Mouse (Mus musculus): Measurements from ENCODE around the gene Prpf6. TPM values are rescaled to one million over a fixed set of nuclear protein-coding genes. Genes with fewer than 3 reads are reported as not detected.

The Prpf6 gene
- polyA plus RNA-seq, 1 experiment from 2014 or later = 79.3 TPM

- WGBS = under 1% methylated on average over 11 of the region's 11 CpGs
- H3K27ac ChIP-seq = peak overlapping the region; percentile 91
- no peaks in the 10 kb centered on the region for H3K27me3 ChIP-seq
These were observed 10.7 kb upstream of the Prpf6 start for GRCm38 (mm10) chr2:181581016-181581401.

GRCm38 (mm10) chr2:181581402-181582120, 10.1 kb upstream of the Prpf6 start:
- ATAC-seq (ENCODE audit: insufficient number of reproducible peaks, insufficient read depth, low FRiP score, low TSS enrichment, low read depth) = peak; percentile 67
- peak overlapping the region; percentile 91 for H3K27ac ChIP-seq
- peak overlapping the region; percentile 77 for H3K4me3 ChIP-seq (replicated peaks)
- peaks cover 37% of the 10 kb centered on the region for H3K36me3 ChIP-seq
- WGBS = under 1% methylated on average over 49 of the region's 49 CpGs
- H3K4me2 ChIP-seq = peak overlapping the region; percentile 90
- H3K9me3 ChIP-seq = no peaks in the 10 kb centered on the region
- H3K9ac ChIP-seq (replicated peaks) = peak overlapping the region; percentile 83
- H3K4me1 ChIP-seq (replicated peaks) = peaks cover 8% of the 10 kb centered on the region
- no peaks in the 10 kb centered on the region for H3K27me3 ChIP-seq

More at GRCm38 (mm10) chr2:181581016-181581401, 10.7 kb upstream of the Prpf6 start:
- H3K36me3 ChIP-seq = peaks cover 31% of the 10 kb centered on the region
- peaks cover 8% of the 10 kb centered on the region for H3K4me1 ChIP-seq (replicated peaks)
- H3K9ac ChIP-seq (replicated peaks) = peak overlapping the region; percentile 83
- H3K4me2 ChIP-seq = peak overlapping the region; percentile 90
- peak; percentile 56 for ATAC-seq (ENCODE audit: insufficient number of reproducible peaks, insufficient read depth, low FRiP score, low TSS enrichment, low read depth)
- peak overlapping the region; percentile 77 for H3K4me3 ChIP-seq (replicated peaks)
- no peaks in the 10 kb centered on the region for H3K9me3 ChIP-seq

DNA sequence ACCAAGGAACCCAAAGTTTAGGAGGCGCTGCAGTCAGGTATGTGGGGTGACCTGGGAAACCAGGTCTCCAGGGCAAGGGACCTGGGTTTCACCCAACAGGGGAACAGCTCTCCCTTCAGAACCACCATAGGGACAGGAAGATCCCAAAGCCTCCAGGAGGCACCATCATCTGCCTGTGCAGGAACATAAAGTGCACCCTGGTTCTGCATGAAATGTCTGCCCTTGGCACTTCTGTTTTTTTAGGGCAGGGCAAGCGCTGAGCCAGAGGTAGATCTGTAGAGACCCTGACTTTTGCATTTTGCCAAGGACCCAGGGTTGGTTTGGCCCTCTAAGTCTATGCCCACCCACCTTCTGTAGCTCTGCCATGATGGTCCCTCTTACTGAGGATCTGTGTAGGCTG, 9.3 kb upstream of the Prpf6 start:
- Histone ChIP-seq H3K4me3 (replicated peaks) (peak overlapping the region; percentile 77), H3K27me3 (no peaks in the 10 kb centered on the region), H3K27ac (no peak overlapping the region; the same call in 1 of the 2 replicates), H3K4me1 (replicated peaks) (peaks cover 8% of the 10 kb centered on the region), H3K9me3 (no peaks in the 10 kb centered on the region), H3K4me2 (peak overlapping the region; percentile 90), H3K36me3 (peaks cover 44% of the 10 kb centered on the region), H3K9ac (replicated peaks) (no peak overlapping the region)
- no peak for ATAC-seq (ENCODE audit: insufficient number of reproducible peaks, insufficient read depth, low FRiP score, low TSS enrichment, low read depth)
- WGBS = 80% methylated on average over 2 of the region's 2 CpGs

- ATAC-seq (ENCODE audit: insufficient number of reproducible peaks, insufficient read depth, low FRiP score, low TSS enrichment, low read depth) = no peak
- Histone ChIP-seq H3K4me3 (replicated peaks) (no peak overlapping the region), H3K9me3 (no peaks in the 10 kb centered on the region), H3K36me3 (peaks cover 50% of the 10 kb centered on the region), H3K27ac (no peak overlapping the region), H3K9ac (replicated peaks) (no peak overlapping the region), H3K4me2 (no peak overlapping the region), H3K27me3 (no peaks in the 10 kb centered on the region), H3K4me1 (replicated peaks) (peaks cover 8% of the 10 kb centered on the region)
- 87% methylated on average over 1 of the region's 1 CpGs for WGBS
These were observed 8.7 kb upstream of the Prpf6 start for GRCm38 (mm10) chr2:181582939-181583338.

- Histone ChIP-seq H3K9ac (replicated peaks) (no peak overlapping the region), H3K4me2 (no peak overlapping the region), H3K36me3 (peaks cover 57% of the 10 kb centered on the region), H3K4me1 (replicated peaks) (peaks cover 8% of the 10 kb centered on the region), H3K27me3 (no peaks in the 10 kb centered on the region), H3K27ac (no peak overlapping the region), H3K9me3 (no peaks in the 10 kb centered on the region), H3K4me3 (replicated peaks) (no peak overlapping the region)
- 89% methylated on average over 3 of the region's 3 CpGs for WGBS
- no peak for ATAC-seq (ENCODE audit: insufficient number of reproducible peaks, insufficient read depth, low FRiP score, low TSS enrichment, low read depth)
These were observed 8.0 kb upstream of the Prpf6 start for GRCm38 (mm10) chr2:181583460-181584257.

- Histone ChIP-seq H3K27me3 (no peaks in the 10 kb centered on the region), H3K27ac (no peak within 1 kb of the TSS), H3K36me3 (peaks cover 66% of the 10 kb centered on the region), H3K4me1 (replicated peaks) (peaks cover 8% of the 10 kb centered on the region), H3K9ac (replicated peaks) (no peak within 1 kb of the TSS), H3K4me2 (no peak within 1 kb of the TSS), H3K4me3 (replicated peaks) (no peak within 1 kb of the TSS), H3K9me3 (no peaks in the 10 kb centered on the region)
- WGBS = 84% methylated on average over 4 of the region's 4 CpGs
- no peak for ATAC-seq (ENCODE audit: insufficient number of reproducible peaks, insufficient read depth, low FRiP score, low TSS enrichment, low read depth)
These were observed 7.2 kb upstream of the Prpf6 start, which contains the start of gene Uckl1 for GRCm38 (mm10) chr2:181584411-181584942. Uckl1 (minus strand) TSS chr2:181584892.

DNA sequence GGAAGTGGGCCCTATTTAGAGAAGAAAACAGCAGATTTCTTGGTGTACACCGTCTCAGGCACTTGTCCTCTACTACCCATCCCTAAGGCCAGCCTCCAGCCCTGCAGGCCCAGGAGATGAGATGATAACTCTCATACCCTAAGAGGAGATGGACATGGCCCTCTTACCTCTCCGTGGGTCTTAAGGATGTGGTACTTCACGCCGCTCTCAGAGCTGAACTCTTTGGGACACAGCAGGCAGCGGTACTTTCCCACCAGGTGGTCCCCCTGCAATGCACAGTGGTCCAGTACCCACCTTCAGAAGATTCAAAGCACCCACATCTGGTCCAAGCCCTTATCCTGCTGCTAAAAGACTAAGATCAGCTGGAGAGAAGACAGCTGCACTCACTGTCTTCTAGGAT, 6.2 kb upstream of the Prpf6 start:
- no peak overlapping the region for H3K27ac ChIP-seq
- no peak overlapping the region for H3K4me3 ChIP-seq (replicated peaks)
- H3K4me1 ChIP-seq (replicated peaks) = peaks cover 4% of the 10 kb centered on the region
- H3K9ac ChIP-seq (replicated peaks) = no peak overlapping the region
- WGBS = 86% methylated on average over 5 of the region's 5 CpGs
- no peak for ATAC-seq (ENCODE audit: insufficient number of reproducible peaks, insufficient read depth, low FRiP score, low TSS enrichment, low read depth)
- H3K9me3 ChIP-seq = no peaks in the 10 kb centered on the region
- H3K27me3 ChIP-seq = no peaks in the 10 kb centered on the region
- no peak overlapping the region for H3K4me2 ChIP-seq
- H3K36me3 ChIP-seq = peaks cover 76% of the 10 kb centered on the region

- Histone ChIP-seq H3K9ac (replicated peaks) (no peak overlapping the region), H3K27ac (no peak overlapping the region), H3K4me2 (no peak overlapping the region), H3K9me3 (no peaks in the 10 kb centered on the region), H3K36me3 (peaks cover 80% of the 10 kb centered on the region), H3K4me1 (replicated peaks) (peaks cover 5% of the 10 kb centered on the region), H3K27me3 (no peaks in the 10 kb centered on the region), H3K4me3 (replicated peaks) (no peak overlapping the region)
- ATAC-seq (ENCODE audit: insufficient number of reproducible peaks, insufficient read depth, low FRiP score, low TSS enrichment, low read depth) = no peak
- 91% methylated on average over 3 of the region's 3 CpGs for WGBS
These were observed 5.5 kb upstream of the Prpf6 start for GRCm38 (mm10) chr2:181586124-181586523.

- Histone ChIP-seq H3K9ac (replicated peaks) (no peak overlapping the region), H3K27me3 (no peaks in the 10 kb centered on the region), H3K4me1 (replicated peaks) (peaks cover 13% of the 10 kb centered on the region), H3K36me3 (peaks cover 80% of the 10 kb centered on the region), H3K4me2 (no peak overlapping the region), H3K9me3 (no peaks in the 10 kb centered on the region), H3K27ac (no peak overlapping the region), H3K4me3 (replicated peaks) (no peak overlapping the region)
- 84% methylated on average over 6 of the region's 6 CpGs for WGBS
- no peak for ATAC-seq (ENCODE audit: insufficient number of reproducible peaks, insufficient read depth, low FRiP score, low TSS enrichment, low read depth)
These were observed 3.9 kb upstream of the Prpf6 start for GRCm38 (mm10) chr2:181587796-181588195.

GRCm38 (mm10) chr2:181588229-181588780, 3.4 kb upstream of the Prpf6 start:
- H3K4me2 ChIP-seq = no peak overlapping the region
- no peak overlapping the region for H3K9ac ChIP-seq (replicated peaks)
- no peak overlapping the region for H3K27ac ChIP-seq
- H3K36me3 ChIP-seq = peaks cover 75% of the 10 kb centered on the region
- 91% methylated on average over 11 of the region's 11 CpGs for WGBS
- H3K9me3 ChIP-seq = no peaks in the 10 kb centered on the region
- ATAC-seq (ENCODE audit: insufficient number of reproducible peaks, insufficient read depth, low FRiP score, low TSS enrichment, low read depth) = no peak
- no peak overlapping the region for H3K4me3 ChIP-seq (replicated peaks)
- H3K27me3 ChIP-seq = no peaks in the 10 kb centered on the region
- peaks cover 17% of the 10 kb centered on the region for H3K4me1 ChIP-seq (replicated peaks)

Measured in limb, embryonic 12.5 days (tissue).